Mouse (Mus musculus) liver, embryonic 16.5 days (tissue): Measurements from ENCODE around the gene Pwwp2a. TPM values are rescaled to one million over a fixed set of nuclear protein-coding genes. Genes with fewer than 3 reads are reported as not detected.
A peak's percentile ranks its signal among the peaks of the same experiment; 100 is the strongest.

Experiments used
- ATAC-seq: fragments of 200-750 bp; cut with Nextera tagmentation; 2 replicates; pipeline ENCODE4 v1.8.0; 2017; ENCODE audit warnings: low read depth, mild to moderate bottlenecking, moderate number of reproducible peaks, moderate library complexity
- H3K27ac ChIP-seq: fragments of 300-500 bp; sonication (generic); 2 replicates; pipeline ENCODE4 v1.5.1; 2014; ENCODE audit warnings: mild to moderate bottlenecking, low read length
- H3K27me3 ChIP-seq: fragments of 300-500 bp; sonication (generic); 2 replicates; pipeline ENCODE4 v1.6.1; 2014; ENCODE audit warnings: low read depth, low read length, mixed read lengths; ENCODE audit not compliant: control insufficient read depth, insufficient read depth
- H3K36me3 ChIP-seq: fragments of 300-500 bp; sonication (generic); 2 replicates; pipeline ENCODE4 v1.6.1; 2014; ENCODE audit warnings: mild to moderate bottlenecking; ENCODE audit not compliant: control insufficient read depth, insufficient read depth
- H3K4me1 ChIP-seq: fragments of 300-500 bp; sonication (generic); 2 replicates; pipeline ENCODE4 v1.6.1; 2014; ENCODE audit warnings: low read depth, low read length, mixed read lengths; ENCODE audit not compliant: control insufficient read depth
- H3K4me2 ChIP-seq: fragments of 300-500 bp; sonication (generic); 2 replicates; pipeline ENCODE4 v1.6.1; 2014; ENCODE audit warnings: low read depth, low read length, mixed read lengths
- H3K4me3 ChIP-seq: fragments of 300-500 bp; sonication (generic); 2 replicates; pipeline ENCODE4 v1.5.1; 2014; ENCODE audit warnings: low read depth, mild to moderate bottlenecking, low read length
- H3K9ac ChIP-seq: fragments of 300-500 bp; sonication (generic); 2 replicates; pipeline ENCODE4 v1.6.1; 2014; ENCODE audit warnings: low read depth, low read length
- H3K9me3 ChIP-seq: fragments of 300-500 bp; sonication (generic); replicated peaks from 2 replicates; pipeline ENCODE4 v1.6.1; 2016; ENCODE audit warnings: low read length; ENCODE audit not compliant: control insufficient read depth
- WGBS: fragments of 180-500 bp; shearing (Covaris S2); extraction: QIAGEN DNeasy Blood & Tissue Kit; methylation state at CpG from one replicate; pipeline ENCODE4 v1.1.7; 2014; ENCODE audit not compliant: insufficient replicate concordance; 5-methylcytosine and 5-hydroxymethylcytosine counted together
- polyA plus RNA-seq: library from polyadenylated mRNA; unstranded; fragments of >200 nt; fragmentation: Nextera tagmentation; extraction: Ambion mirVana; gene quantifications from 2 replicates; pipeline ENCODE4 v1.2.1, GENCODE M21; 2015

The Pwwp2a gene
- polyA plus RNA-seq = 4.3 and 4.6 TPM in 2 replicates

DNA sequence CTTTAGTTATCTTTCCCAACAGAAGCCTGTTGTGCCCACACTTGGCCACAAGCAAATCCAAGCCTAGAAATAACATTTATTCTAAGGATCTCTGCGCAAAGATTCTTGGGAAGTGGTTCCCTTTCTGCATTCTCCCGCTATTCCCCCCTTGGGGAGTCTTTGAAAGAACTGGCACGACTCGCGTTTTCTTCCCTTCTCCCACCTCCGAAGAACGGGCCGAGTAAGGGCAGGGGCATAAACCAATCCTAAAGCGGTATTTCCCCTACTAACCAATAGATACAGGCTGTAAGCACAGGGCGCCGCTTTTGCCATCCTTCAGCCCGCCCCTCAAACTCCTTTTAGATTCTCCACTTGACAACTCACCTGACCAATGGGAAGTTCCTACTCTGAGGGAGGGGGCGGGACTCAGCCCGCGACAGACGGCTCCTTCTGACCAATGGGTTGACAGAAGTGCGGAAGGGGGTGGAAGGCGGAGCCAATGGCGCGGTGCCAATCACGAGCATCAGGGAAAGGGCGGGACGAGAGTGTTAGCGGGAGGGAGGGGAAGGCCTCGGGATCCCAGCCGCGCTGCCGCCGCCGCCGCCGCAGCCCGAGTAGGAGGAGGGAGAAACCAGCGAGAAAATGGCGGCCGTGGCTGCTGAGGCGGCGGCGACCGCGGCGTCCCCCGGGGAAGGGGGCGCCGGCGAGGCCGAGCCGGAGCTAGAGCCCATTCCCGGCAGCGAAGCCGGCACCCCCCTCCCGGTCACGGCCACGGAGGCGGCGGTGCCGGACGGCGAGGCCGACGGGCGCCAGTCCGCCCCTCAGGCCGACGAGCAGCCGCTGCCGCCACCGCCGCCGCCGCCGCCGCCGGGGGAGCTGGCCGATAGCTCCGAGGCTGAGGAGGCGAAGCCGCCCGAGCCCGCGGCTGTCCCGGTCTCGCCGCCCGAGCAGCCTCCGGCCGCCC, at the start of gene Pwwp2a:
Gene Pwwp2a, plus strand, starts transcription at position 527 of the 943 bp plus-strand sequence.
- Histone ChIP-seq H3K36me3 (no peaks in the 10 kb centered on the region; the same call in 1 of the 2 replicates), H3K4me3 (peak within 1 kb of the TSS; percentile 90), H3K27me3 (no peaks in the 10 kb centered on the region), H3K4me2 (peak within 1 kb of the TSS; percentile 95), H3K9ac (peak within 1 kb of the TSS; percentile 95), H3K9me3 (no peaks in the 10 kb centered on the region), H3K4me1 (peaks cover 6% of the 10 kb centered on the region), H3K27ac (peak within 1 kb of the TSS; percentile 85)
- WGBS = under 1% methylated on average over 80 of the region's 87 CpGs
- ATAC-seq = peak; percentile 97

DNA sequence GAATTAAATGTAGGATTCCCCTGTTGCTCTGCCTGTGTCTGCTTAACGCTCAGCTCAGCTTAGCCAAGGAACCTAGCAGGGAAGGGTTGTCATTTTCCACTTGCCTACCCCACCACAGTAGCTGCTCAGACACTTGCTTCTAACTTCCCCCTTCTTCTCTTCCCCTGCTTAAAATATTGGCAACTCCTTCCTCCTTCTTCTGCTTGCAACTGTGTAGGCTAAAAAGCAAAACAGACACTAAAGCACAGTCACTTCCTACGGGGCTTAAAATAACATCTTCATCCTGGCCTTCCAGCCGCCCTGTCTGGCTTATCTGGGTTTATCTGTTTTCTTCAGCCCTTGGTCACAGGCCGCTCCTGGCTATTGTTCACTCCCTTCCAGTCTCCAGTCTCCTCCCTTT, 49.2 kb upstream of the Pwwp2a start:
- Histone ChIP-seq H3K36me3 (no peaks in the 10 kb centered on the region), H3K4me2 (no peak overlapping the region), H3K27ac (no peak overlapping the region), H3K4me1 (peaks cover 7% of the 10 kb centered on the region), H3K27me3 (no peaks in the 10 kb centered on the region), H3K4me3 (no peak overlapping the region), H3K9ac (no peak overlapping the region), H3K9me3 (no peaks in the 10 kb centered on the region)
- no peak for ATAC-seq
- 10% methylated on average over 4 of the region's 4 CpGs for WGBS

DNA sequence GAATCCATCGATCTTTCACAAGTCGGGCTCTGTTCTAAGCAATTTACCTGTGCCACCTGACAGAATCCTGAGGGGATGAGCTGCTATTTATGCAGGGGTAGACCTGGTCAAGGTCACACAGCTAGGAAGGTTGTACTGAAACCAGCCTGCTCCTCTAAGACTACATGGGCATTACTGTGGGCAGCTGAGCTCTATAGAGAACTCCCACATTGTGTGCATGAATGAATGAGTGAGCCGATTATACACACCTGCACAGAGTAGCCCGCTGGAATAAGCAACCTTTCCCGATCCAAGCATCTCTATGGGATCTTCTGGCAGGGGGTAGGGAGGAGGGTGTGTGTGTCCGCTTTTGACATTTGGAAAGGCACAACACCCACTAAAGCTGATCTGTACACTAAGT, 48.6 kb upstream of the Pwwp2a start:
- H3K27ac ChIP-seq = no peak overlapping the region
- H3K27me3 ChIP-seq = no peaks in the 10 kb centered on the region
- H3K9ac ChIP-seq = no peak overlapping the region
- no peak for ATAC-seq
- peaks cover 7% of the 10 kb centered on the region for H3K4me1 ChIP-seq
- no peaks in the 10 kb centered on the region for H3K36me3 ChIP-seq
- H3K4me3 ChIP-seq = no peak overlapping the region
- no peaks in the 10 kb centered on the region for H3K9me3 ChIP-seq
- no peak overlapping the region for H3K4me2 ChIP-seq
- WGBS = 45% methylated on average over 6 of the region's 6 CpGs

GRCm38 (mm10) chr11:43633658-43634401, 48.0 kb upstream of the Pwwp2a start:
- Histone ChIP-seq H3K4me1 (peaks cover 7% of the 10 kb centered on the region), H3K4me3 (no peak overlapping the region), H3K27me3 (no peaks in the 10 kb centered on the region), H3K9ac (no peak overlapping the region), H3K27ac (no peak overlapping the region), H3K36me3 (no peaks in the 10 kb centered on the region), H3K4me2 (peak overlapping the region; percentile 25; the same call in 1 of the 2 replicates), H3K9me3 (no peaks in the 10 kb centered on the region)
- peak; percentile 30; the same call in 1 of the 2 replicates for ATAC-seq
- 17% methylated on average over 18 of the region's 19 CpGs for WGBS

DNA sequence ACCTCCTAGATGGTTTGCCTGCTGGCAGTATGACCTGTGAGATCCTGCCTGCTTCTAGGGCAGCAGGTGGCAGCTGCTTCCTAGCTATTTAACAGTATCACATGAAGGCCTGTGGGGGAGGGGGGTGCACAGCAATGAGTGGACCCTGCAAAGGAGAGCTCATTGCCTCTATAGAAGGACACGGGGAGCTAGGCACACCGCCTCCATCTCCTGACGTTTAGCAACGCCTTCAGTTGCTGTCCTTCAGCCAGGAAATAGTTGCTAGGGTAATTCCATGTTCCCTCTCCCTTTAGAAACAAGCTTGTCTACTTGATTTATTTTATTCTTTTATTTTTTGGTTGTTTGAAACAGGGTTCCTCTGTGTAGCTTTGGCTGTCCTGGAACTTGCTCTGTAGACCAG, 45.0 kb upstream of the Pwwp2a start:
- Histone ChIP-seq H3K27me3 (no peaks in the 10 kb centered on the region), H3K4me1 (peaks cover 7% of the 10 kb centered on the region), H3K4me2 (no peak overlapping the region), H3K36me3 (no peaks in the 10 kb centered on the region), H3K27ac (no peak overlapping the region), H3K9ac (no peak overlapping the region), H3K9me3 (no peaks in the 10 kb centered on the region), H3K4me3 (no peak overlapping the region)
- 45% methylated on average over 4 of the region's 4 CpGs for whole genome bisulfite sequencing
- ATAC-seq = no peak

GRCm38 (mm10) chr11:43638486-43638885, 43.3 kb upstream of the Pwwp2a start:
- Histone ChIP-seq H3K27me3 (no peaks in the 10 kb centered on the region), H3K4me1 (peaks cover 3% of the 10 kb centered on the region; the same call in 1 of the 2 replicates), H3K27ac (no peak overlapping the region), H3K9me3 (no peaks in the 10 kb centered on the region), H3K4me2 (no peak overlapping the region), H3K9ac (no peak overlapping the region), H3K4me3 (no peak overlapping the region), H3K36me3 (no peaks in the 10 kb centered on the region)
- 79% methylated on average over 3 of the region's 3 CpGs for WGBS
- ATAC-seq = peak; percentile 64; the same call in 1 of the 2 replicates

GRCm38 (mm10) chr11:43643180-43643591, 38.6 kb upstream of the Pwwp2a start:
- Histone ChIP-seq H3K9ac (no peak overlapping the region), H3K27me3 (no peaks in the 10 kb centered on the region), H3K27ac (no peak overlapping the region), H3K9me3 (no peaks in the 10 kb centered on the region), H3K36me3 (no peaks in the 10 kb centered on the region), H3K4me2 (no peak overlapping the region), H3K4me3 (no peak overlapping the region), H3K4me1 (no peaks in the 10 kb centered on the region)
- no peak for ATAC-seq
- whole genome bisulfite sequencing = 39% methylated on average over 2 of the region's 2 CpGs

DNA sequence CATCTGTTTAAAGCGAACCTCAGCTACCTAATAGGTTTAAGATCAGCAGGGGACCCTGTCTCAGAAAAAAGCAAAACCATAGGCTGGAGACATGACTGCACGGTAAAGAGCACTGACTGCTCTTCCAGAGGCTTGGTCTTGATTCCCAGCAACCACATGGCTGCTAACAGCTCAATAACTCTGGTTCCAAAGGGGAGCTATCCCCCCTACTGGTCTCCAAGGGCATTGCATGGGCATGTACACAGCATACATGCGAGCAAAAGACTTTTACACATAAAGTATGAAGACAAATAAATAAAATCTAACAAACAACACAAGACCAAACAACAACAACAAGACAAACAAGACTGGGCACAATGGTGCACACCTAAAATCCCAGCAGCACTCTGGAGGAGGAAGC, 36.5 kb upstream of the Pwwp2a start:
- Histone ChIP-seq H3K27ac (no peak overlapping the region), H3K4me2 (no peak overlapping the region), H3K4me1 (no peaks in the 10 kb centered on the region), H3K4me3 (no peak overlapping the region), H3K27me3 (no peaks in the 10 kb centered on the region), H3K9ac (no peak overlapping the region), H3K9me3 (no peaks in the 10 kb centered on the region), H3K36me3 (no peaks in the 10 kb centered on the region)
- WGBS = 68% methylated on average over 3 of the region's 3 CpGs
- no peak for ATAC-seq
